Mouse (Mus musculus) lung, adult 2 months (tissue): Measurements from ENCODE around the gene Rcan3.

Experiments used
- CTCF ChIP-seq: fragments of 200-500 bp; IDR thresholded peaks from 2 replicates; pipeline ENCODE4 v1.5.1; 2011; ENCODE audit warnings: mild to moderate bottlenecking, low read length, control low read depth; ENCODE audit not compliant: insufficient read depth
- POLR2A ChIP-seq: fragments of 200-500 bp; IDR thresholded peaks from 2 replicates; pipeline ENCODE4 v1.6.1; 2011; ENCODE audit warnings: low read depth, mild to moderate bottlenecking, control low read depth, low read length, borderline replicate concordance; ENCODE audit errors: extremely low read depth

- no peak for TF ChIP-seq POLR2A
- TF ChIP-seq CTCF, result no peak
Observed at GRCm38 (mm10) chr4:135442473-135442872, 8.8 kb upstream of the Rcan3 start.
